Mouse (Mus musculus) lung, embryonic 16.5 days (tissue): ENCODE measurements around the gene Dnah14. TPM values are rescaled to one million over a fixed set of nuclear protein-coding genes. Genes with fewer than 3 reads are reported as not detected.

Experiments
- ATAC-seq: fragments of 200-750 bp; cut with Nextera tagmentation; 2 replicates; pipeline ENCODE4 v1.8.0; 2017; ENCODE audit warnings: low read depth, mild to moderate bottlenecking, moderate library complexity
- H3K27ac ChIP-seq: fragments of 300-500 bp; sonication (generic); 2 replicates; pipeline ENCODE4 v1.5.1; 2014; ENCODE audit warnings: mild to moderate bottlenecking, control low read depth, low read length
- H3K27me3 ChIP-seq: fragments of 300-500 bp; sonication (generic); 2 replicates; pipeline ENCODE4 v1.6.1; 2014; ENCODE audit warnings: low read depth, low read length, mixed read lengths; ENCODE audit not compliant: control insufficient read depth, insufficient read depth
- H3K36me3 ChIP-seq: fragments of 300-500 bp; sonication (generic); 2 replicates; pipeline ENCODE4 v1.6.1; 2014; ENCODE audit warnings: low read length; ENCODE audit not compliant: control insufficient read depth, insufficient read depth
- H3K4me1 ChIP-seq: fragments of 300-500 bp; sonication (generic); replicated peaks from 2 replicates; pipeline ENCODE4 v1.6.1; 2014; ENCODE audit warnings: low read length, mixed read lengths; ENCODE audit not compliant: control insufficient read depth, insufficient read depth
- H3K4me2 ChIP-seq: fragments of 300-500 bp; sonication (generic); 2 replicates; pipeline ENCODE4 v1.6.1; 2014; ENCODE audit warnings: low read depth, low read length, control low read depth
- H3K4me3 ChIP-seq: fragments of 300-500 bp; sonication (generic); 2 replicates; pipeline ENCODE4 v1.5.1; 2014; ENCODE audit warnings: mild to moderate bottlenecking, low read length, control low read depth
- H3K9ac ChIP-seq: fragments of 300-500 bp; sonication (generic); 2 replicates; pipeline ENCODE4 v1.6.1; 2014; ENCODE audit warnings: low read length, control low read depth
- H3K9me3 ChIP-seq: fragments of 300-500 bp; sonication (generic); 2 replicates; pipeline ENCODE4 v1.6.1; 2016; ENCODE audit warnings: low read length; ENCODE audit not compliant: control insufficient read depth
- WGBS: fragments of 180-500 bp; shearing (Covaris S2); extraction: QIAGEN DNeasy Blood & Tissue Kit; methylation state at CpG from one replicate; pipeline ENCODE4 v1.1.7; 2014; 5-methylcytosine and 5-hydroxymethylcytosine counted together
- polyA plus RNA-seq: library from polyadenylated mRNA; unstranded; fragments of >200 nt; fragmentation: Nextera tagmentation; extraction: Ambion mirVana; gene quantifications from 2 replicates; pipeline ENCODE4 v1.2.1, GENCODE M21; 2015

The Dnah14 gene
- 0.94 and 1.7 TPM in 2 replicates for polyA plus RNA-seq

DNA sequence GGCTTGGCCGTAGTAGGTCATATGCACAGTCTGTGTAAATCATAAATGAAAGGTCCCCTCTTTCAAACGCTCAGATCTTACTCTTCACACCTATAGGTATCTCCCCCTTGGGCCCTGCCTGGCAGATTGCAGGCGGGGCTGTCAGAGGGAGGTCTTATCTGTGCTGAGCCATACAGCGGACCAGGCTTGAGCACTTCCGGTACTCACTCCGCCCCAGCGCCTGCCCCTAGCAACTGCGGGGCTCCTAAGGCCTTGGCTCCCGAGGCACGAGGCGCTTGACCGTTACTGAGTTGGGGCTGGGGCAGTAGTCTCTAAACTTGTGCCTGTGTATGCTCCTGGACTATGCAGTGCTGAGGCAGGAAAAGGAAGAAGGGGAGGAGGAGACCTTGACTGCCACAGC is at the start of gene Dnah14:
Dnah14 (plus strand) TSS at position 238 of the 400 bp plus-strand sequence.
- H3K36me3 ChIP-seq, result no peaks in the 10 kb centered on the region
- no peaks in the 10 kb centered on the region for H3K27me3 ChIP-seq
- no peak within 1 kb of the TSS for H3K9ac ChIP-seq
- WGBS, result 53% methylated on average over 12 of the region's 12 CpGs
- H3K4me1 ChIP-seq, result no peaks in the 10 kb centered on the region
- no peak within 1 kb of the TSS for H3K27ac ChIP-seq
- H3K4me3 ChIP-seq, result no peak within 1 kb of the TSS
- no peak within 1 kb of the TSS for H3K4me2 ChIP-seq
- no peak for ATAC-seq
- H3K9me3 ChIP-seq, result no peaks in the 10 kb centered on the region

DNA sequence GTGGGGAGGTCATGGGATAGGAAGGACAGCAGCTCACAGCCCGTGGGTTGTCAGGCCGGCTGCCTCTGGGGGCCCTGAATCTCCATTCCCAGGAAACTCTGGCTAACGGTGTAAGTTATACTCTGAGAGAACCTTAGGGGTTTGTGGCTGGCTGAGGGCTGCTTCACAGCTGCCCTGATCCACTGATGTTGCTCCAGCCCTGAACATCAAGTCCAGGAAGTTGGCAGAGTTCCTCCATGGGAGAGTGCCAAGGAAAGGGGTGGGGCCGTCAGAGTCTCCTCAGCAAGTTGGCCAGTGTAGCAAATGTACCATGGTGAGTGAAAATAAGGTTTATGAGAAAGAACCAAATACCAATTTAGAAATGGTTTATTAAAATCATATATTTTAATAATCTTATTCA is 47.0 kb upstream of the Dnah14 start:
- WGBS, result 26% methylated on average over 4 of the region's 4 CpGs
- Histone ChIP-seq H3K9ac (peak overlapping the region; percentile 43), H3K4me1 (peaks cover 15% of the 10 kb centered on the region), H3K4me2 (no peak overlapping the region), H3K4me3 (no peak overlapping the region), H3K27ac (peak overlapping the region; percentile 87), H3K27me3 (no peaks in the 10 kb centered on the region), H3K9me3 (no peaks in the 10 kb centered on the region), H3K36me3 (no peaks in the 10 kb centered on the region)
- ATAC-seq, result peak; percentile 92

DNA sequence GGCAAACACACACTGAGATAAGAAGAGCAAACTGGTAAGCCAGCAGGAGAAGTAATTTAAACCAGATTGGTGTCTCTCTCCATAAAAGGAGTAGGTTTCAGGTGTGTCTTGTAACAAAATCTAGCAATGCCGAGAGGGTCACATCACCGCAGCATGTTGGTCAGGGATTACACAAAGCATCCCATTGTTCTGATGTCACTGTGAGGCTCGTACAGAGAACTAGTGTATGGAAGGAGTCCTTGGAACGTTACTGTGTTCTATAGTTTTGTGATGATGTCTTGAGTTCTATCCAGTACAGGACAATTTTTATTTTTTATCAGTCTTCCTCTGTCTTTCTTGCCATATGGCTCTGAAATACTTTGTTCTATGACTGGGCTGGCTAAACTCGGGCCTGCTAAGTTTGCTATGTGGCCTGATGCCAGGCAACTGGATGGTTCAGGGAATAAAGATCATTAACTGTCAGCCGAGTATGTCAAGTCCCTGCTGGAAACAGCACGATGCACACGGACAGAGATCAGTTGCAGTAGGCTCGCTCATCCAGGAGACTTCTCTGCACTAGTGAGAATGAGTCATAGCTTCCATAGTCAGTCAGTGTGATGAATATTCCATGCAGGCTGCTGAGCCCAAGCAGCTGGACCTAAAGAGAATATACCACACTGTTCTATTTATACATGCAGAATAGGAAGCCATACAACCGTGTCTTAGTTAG is 41.0 kb upstream of the Dnah14 start:
- peaks cover 27% of the 10 kb centered on the region for H3K4me1 ChIP-seq
- no peaks in the 10 kb centered on the region for H3K9me3 ChIP-seq
- H3K4me3 ChIP-seq, result no peak overlapping the region
- H3K9ac ChIP-seq, result no peak overlapping the region
- no peaks in the 10 kb centered on the region for H3K36me3 ChIP-seq
- H3K27ac ChIP-seq, result peak overlapping the region; percentile 3
- no peaks in the 10 kb centered on the region for H3K27me3 ChIP-seq
- 21% methylated on average over 10 of the region's 10 CpGs for WGBS
- H3K4me2 ChIP-seq, result no peak overlapping the region
- ATAC-seq, result peak; percentile 80

DNA sequence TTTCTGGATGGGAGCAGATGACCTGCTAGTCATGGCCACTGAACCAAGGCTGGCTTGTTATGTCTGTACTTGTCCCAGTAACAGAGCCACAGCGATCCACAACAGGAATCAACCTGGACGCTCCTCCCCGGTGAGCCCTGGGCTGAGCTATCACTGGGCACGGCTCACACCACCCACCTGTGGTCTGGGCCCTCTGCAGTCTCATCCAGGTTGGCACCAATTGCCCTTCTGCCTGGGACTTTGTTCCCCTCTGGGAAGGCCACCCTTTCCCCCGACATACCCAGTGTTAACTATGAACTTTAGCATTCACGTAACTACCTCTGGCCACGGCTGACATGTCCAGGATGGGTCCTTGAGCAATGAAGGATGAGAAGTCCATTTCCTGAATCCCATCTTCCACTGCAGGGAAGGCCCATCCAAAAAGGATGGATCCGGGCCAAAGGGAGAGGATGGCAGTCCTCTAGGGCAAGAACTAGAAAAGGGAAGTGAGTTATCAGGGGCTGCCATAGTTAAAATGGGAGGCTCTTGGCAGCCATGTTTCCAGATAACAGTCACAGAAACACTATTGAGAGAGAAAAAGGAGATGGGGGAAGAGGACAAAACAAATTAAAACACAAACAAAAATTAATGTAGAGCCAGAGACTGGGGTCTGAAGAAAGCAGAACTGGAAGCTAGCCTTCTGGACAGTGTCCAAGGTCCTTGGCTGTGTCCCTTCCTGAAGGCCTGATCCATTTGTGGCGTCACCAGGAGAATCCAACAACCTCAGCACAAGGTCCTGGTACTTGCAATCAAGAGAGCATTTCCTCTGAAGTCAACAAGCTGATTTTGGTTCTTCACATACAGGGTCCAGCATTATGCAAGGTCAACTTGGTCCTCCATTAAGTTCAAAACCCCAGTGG is 38.5 kb upstream of the Dnah14 start:
- Histone ChIP-seq H3K9me3 (no peaks in the 10 kb centered on the region), H3K27me3 (no peaks in the 10 kb centered on the region)
- 78% methylated on average over 9 of the region's 9 CpGs for WGBS

DNA sequence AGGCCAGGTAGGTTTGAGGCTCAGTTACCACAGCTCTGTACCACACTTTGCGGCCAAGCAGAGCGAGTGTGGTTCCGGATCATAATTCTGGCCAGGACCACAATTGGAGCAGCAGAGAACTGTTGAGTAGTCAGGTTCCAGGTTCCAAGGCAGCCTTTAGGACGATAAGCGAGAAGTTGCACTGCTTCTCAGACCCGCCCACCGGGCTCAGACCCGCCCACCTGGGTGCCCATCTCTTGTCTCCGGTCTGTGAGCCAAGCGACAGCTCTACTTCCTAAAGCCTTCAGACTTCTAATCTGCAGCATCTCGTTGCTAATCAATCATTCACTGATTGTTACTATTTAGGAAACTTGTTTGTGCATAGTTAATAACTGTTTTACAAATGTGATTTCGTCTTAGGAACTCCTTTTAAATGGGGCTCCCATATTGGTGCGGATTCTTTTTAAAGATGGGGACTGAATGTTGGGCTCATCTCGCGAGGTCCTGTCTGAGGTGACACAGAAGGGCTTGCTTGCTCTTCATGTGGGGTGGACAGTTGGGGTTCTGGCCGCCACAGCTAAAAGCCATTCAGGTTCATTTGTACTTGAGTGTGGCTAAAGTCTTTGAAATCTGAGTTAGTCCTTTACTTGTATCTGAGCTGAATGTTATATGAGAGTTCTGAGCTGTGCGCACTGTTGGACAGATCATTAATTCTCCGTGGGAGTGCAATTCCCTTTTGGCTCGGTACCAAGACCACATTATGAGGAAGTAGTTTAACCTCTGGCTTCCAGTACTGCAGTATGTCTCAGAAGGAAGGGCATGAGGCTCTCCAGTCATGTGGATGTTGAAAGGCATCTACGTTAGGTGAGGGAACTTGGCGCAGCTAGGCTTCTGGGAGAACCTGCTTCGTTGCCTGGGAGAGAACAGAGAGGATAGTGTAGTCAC is 36.3 kb upstream of the Dnah14 start:
- no peak overlapping the region for H3K4me2 ChIP-seq
- ATAC-seq, result peak; percentile 41; the same call in 1 of the 2 replicates
- H3K4me3 ChIP-seq, result no peak overlapping the region
- H3K9ac ChIP-seq, result no peak overlapping the region
- WGBS, result 49% methylated on average over 22 of the region's 22 CpGs
- H3K36me3 ChIP-seq, result no peaks in the 10 kb centered on the region
- peaks cover 28% of the 10 kb centered on the region for H3K4me1 ChIP-seq
- peak overlapping the region; percentile 43; the same call in 1 of the 2 replicates for H3K27ac ChIP-seq
- H3K9me3 ChIP-seq, result no peaks in the 10 kb centered on the region
- no peaks in the 10 kb centered on the region for H3K27me3 ChIP-seq

More for the DNA sequence above, 38.5 kb upstream of the Dnah14 start:
- no peaks in the 10 kb centered on the region for H3K36me3 ChIP-seq
- no peak overlapping the region for H3K9ac ChIP-seq
- H3K4me2 ChIP-seq, result no peak overlapping the region
- no peak overlapping the region for H3K4me3 ChIP-seq
- 0 out of 2 replicates have a peak overlapping the region, but pooled peaks have one; percentile 2 for H3K27ac ChIP-seq
- H3K4me1 ChIP-seq, result peaks cover 33% of the 10 kb centered on the region
- no peak for ATAC-seq

DNA sequence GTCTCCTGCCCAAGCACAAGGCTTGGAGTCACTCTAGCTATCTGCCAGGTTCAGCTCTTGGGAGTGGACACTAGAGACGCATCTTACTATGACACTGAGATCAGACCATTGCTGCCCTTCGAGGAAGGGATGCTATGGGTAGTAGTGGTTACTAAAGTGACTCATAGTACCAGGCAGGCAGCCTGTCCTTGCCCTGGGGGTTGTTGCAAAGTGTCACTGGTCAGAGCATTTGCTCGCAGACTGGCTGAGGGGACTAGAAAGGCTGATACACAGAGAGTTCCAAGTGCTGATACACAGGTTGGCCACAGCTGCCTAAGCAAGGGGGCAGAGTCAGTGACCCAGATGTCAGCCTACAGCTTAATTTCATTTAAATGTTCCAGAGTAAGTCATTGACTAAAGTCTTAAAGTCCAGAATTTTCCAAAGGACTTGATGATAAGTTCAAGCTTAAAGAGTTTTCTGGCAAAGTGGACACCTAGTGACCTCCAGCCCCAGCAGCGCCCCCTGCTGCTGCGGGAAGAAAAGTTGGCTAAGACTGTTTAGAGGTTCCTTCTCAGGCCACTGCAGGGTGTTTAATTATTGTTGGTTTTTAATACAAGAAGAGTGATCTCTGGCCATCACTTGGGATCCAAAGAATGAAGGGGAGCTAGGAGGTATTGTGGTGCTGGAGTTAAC is 32.5 kb upstream of the Dnah14 start:
- Histone ChIP-seq H3K9me3 (no peaks in the 10 kb centered on the region), H3K27me3 (no peaks in the 10 kb centered on the region), H3K36me3 (no peaks in the 10 kb centered on the region), H3K4me1 (peaks cover 16% of the 10 kb centered on the region), H3K4me2 (no peak overlapping the region), H3K4me3 (no peak overlapping the region), H3K27ac (no peak overlapping the region), H3K9ac (no peak overlapping the region)
- ATAC-seq, result no peak
- WGBS, result 65% methylated on average over 5 of the region's 5 CpGs

DNA sequence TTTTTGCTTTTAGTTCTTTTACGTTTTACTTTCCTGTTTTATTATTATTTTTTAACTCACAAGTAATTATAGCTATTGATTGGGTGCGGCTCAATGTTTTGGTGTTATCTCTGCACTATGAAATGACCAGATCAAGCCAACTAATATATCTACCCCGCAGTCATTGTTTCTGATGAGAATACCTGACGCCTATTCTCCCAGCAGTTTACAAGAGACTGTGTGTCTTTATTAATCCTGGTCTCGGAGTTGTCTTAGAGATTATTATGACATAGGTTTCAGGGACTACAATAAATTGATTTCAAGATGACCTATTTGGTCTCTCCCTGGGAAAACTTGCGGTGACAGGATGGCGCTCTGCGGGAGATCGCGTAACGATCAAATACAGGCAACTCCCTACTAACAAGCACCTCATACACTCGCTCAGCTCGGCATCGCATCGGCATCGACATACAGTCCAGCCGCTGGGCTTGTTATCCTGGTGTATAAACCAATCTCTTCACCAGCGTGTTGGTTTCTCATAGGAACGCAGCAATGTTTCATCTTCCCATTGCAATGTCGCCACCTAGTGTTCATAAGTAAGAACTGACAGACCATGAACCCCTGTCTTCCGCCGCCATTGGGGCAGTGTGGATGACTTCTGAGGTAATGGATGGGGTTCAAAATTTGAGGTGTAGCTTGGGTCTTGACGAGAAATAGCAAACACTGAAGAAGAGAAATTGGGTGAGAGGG is 31.2 kb upstream of the Dnah14 start:
- WGBS, result 26% methylated on average over 23 of the region's 23 CpGs
- H3K9ac ChIP-seq, result no peak overlapping the region
- no peak overlapping the region for H3K27ac ChIP-seq
- peak overlapping the region; percentile 9; the same call in 1 of the 2 replicates for H3K4me3 ChIP-seq
- ATAC-seq, result peak; percentile 80; the same call in 1 of the 2 replicates
- peaks cover 10% of the 10 kb centered on the region for H3K4me1 ChIP-seq
- H3K9me3 ChIP-seq, result no peaks in the 10 kb centered on the region
- H3K4me2 ChIP-seq, result peak overlapping the region; percentile 47
- H3K27me3 ChIP-seq, result no peaks in the 10 kb centered on the region
- no peaks in the 10 kb centered on the region for H3K36me3 ChIP-seq

DNA sequence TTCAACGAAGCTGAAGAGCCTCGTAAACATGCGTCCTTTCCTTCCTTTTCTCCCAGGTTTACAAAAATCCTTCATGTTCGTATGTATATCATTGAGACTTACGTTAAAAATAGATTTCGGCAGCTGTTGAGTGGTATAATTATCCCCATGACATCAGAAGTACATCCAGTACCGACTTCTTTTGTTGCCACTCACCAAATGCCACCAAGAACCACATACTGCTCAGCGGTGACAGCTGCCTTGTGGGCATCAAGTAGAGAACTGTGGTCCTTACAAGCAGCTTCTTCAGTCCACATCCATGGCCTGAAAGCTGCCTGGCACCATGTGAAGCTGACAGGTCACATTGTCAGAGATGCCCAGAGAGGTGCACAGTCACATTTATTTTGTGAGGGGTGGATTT is 26.4 kb upstream of the Dnah14 start:
- H3K4me2 ChIP-seq, result no peak overlapping the region
- no peak overlapping the region for H3K9ac ChIP-seq
- H3K36me3 ChIP-seq, result no peaks in the 10 kb centered on the region
- 85% methylated on average over 8 of the region's 8 CpGs for WGBS
- no peak overlapping the region for H3K4me3 ChIP-seq
- H3K4me1 ChIP-seq, result 0 out of 2 replicates have a peak, but pooled peaks cover 3% of the 10 kb centered on the region
- no peaks in the 10 kb centered on the region for H3K27me3 ChIP-seq
- no peak for ATAC-seq
- H3K9me3 ChIP-seq, result no peaks in the 10 kb centered on the region
- H3K27ac ChIP-seq, result no peak overlapping the region
